Mouse (Mus musculus) embryonic facial prominence, embryonic 10.5 days (tissue): ENCODE results near the gene Vwa8. TPM values are rescaled to one million over a fixed set of nuclear protein-coding genes. Genes with fewer than 3 reads are reported as not detected.
A peak's percentile ranks its signal among the peaks of the same experiment; 100 is the strongest.

Experiments
- DNase-seq: peaks from one replicate; pipeline ENCODE4 v3.0.0-alpha.2; 2017; ENCODE audit warnings: low spot score
- H3K27ac ChIP-seq: fragments of 300-500 bp; sonication (generic); replicated peaks from 2 replicates; pipeline ENCODE4 v1.5.1; 2016; ENCODE audit warnings: mild to moderate bottlenecking
- H3K27me3 ChIP-seq: fragments of 300-500 bp; sonication (generic); replicated peaks from 2 replicates; pipeline ENCODE4 v1.6.1; 2016; ENCODE audit warnings: low read depth, mild to moderate bottlenecking; ENCODE audit not compliant: poor library complexity, severe bottlenecking
- H3K36me3 ChIP-seq: fragments of 300-500 bp; sonication (generic); replicated peaks from 2 replicates; pipeline ENCODE4 v1.6.1; 2016; ENCODE audit warnings: mild to moderate bottlenecking, moderate library complexity
- H3K4me1 ChIP-seq: fragments of 300-500 bp; sonication (generic); 2 replicates; pipeline ENCODE4 v1.6.1; 2016
- H3K4me3 ChIP-seq: fragments of 300-500 bp; sonication (generic); 2 replicates; pipeline ENCODE4 v1.5.1; 2016; ENCODE audit warnings: mild to moderate bottlenecking, moderate library complexity
- H3K9me3 ChIP-seq: fragments of 300-500 bp; sonication (generic); 2 replicates; pipeline ENCODE4 v1.6.1; 2016; ENCODE audit warnings: mild to moderate bottlenecking
- WGBS: fragments of 180-500 bp; shearing (Covaris S2); methylation state at CpG from one replicate; pipeline ENCODE4 v1.1.7; 2016; 5-methylcytosine and 5-hydroxymethylcytosine counted together
- polyA plus RNA-seq: library from polyadenylated mRNA; unstranded; fragments of >200 nt; fragmentation: Nextera tagmentation; extraction: Ambion mirVana; gene quantifications from 2 replicates; pipeline ENCODE4 v1.2.1, GENCODE M21; 2016

Gene Vwa8
- polyA plus RNA-seq, 1 experiment from 2014 or later: 7.4 TPM

DNA sequence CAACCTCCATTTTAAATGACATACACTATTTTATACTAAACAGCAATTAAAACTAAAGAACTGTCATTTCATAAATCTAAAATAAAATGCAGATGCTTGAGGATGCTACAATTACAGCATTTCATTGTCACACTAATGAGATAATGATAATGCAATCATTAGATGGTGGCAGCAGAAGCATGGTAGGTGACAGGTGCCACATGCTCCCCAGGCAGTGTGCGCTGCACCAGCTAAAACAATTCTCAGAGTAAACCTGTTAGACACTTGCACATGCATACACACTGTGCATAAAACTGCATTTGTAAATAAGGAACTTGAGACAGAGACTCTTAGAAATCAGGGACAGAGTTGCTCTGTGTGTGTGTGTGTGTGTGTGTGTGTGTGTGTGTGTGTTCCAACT is 220.7 kb downstream of the Vwa8 start:
- WGBS: 99% methylated on average over 1 of the region's 1 CpGs
- no peaks in the 10 kb centered on the region for H3K27me3 ChIP-seq
- no peaks in the 10 kb centered on the region for H3K36me3 ChIP-seq
- no peak overlapping the region for H3K4me3 ChIP-seq
- H3K9me3 ChIP-seq: no peaks in the 10 kb centered on the region
- H3K27ac ChIP-seq: no peak overlapping the region
- DNase-seq: no peak
- 0 out of 2 replicates have a peak, but pooled peaks cover 7% of the 10 kb centered on the region for H3K4me1 ChIP-seq

DNA sequence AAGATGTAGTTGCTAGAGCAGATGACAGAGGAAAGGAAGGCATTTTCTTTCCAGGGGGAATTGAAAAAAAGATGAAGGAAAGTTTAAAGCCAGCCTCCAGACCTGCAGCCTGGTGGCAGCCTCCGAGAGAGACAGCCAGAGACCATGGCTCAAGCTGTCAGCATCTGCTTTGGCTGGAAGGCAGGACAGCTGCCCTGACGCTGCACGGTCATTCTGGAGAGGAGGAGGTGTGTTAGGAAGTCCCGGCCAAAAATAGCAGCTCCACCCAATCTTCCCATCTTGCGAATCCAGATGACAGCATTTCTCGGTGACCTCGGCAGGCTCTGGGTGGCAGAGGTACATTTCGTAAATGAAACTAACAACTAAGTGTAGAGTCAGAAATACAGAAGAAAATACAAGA is 225.9 kb downstream of the Vwa8 start:
- Histone ChIP-seq H3K27me3 (no peaks in the 10 kb centered on the region), H3K36me3 (no peaks in the 10 kb centered on the region), H3K27ac (no peak overlapping the region), H3K9me3 (no peaks in the 10 kb centered on the region), H3K4me1 (peaks cover 22% of the 10 kb centered on the region), H3K4me3 (no peak overlapping the region)
- WGBS: 75% methylated on average over 8 of the region's 8 CpGs
- no peak for DNase-seq

DNA sequence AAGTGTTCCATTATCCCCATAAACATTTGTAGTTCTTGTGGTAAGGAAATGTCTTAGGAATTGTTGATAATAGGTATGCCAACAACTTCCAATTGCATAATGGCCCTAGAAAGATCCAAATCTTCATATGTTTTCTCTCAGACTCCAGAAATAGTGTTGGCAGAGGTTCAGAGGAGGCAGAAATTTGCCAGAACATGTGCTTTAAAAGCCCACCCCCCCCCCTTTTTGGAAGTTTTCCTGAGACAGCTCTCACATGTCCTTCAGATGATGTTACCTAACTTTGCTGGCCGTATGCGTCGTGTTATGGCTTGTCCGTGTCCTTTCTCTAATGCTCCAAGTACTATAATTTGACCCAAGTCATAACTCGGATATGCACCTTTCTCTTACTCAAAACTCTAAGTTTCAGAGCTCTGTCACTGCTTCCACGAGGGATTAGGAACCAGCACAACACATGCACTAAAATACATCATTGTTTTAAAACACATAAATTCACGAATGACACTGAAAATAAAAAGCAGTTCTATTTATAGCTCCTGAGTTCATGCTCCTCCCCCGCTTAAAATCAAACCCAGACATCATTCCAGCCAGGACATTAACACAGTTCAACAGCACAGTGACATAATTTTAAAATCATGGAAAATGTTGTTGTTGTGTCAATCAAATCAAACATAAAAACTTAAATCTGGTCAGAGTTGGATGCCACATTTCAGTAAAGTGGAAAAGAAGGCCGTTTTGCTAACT is 227.9 kb downstream of the Vwa8 start:
- no peaks in the 10 kb centered on the region for H3K27me3 ChIP-seq
- H3K9me3 ChIP-seq: no peaks in the 10 kb centered on the region
- no peak for DNase-seq
- H3K4me3 ChIP-seq: no peak overlapping the region
- WGBS: 78% methylated on average over 9 of the region's 9 CpGs
- H3K36me3 ChIP-seq: no peaks in the 10 kb centered on the region
- H3K27ac ChIP-seq: no peak overlapping the region
- H3K4me1 ChIP-seq: peaks cover 22% of the 10 kb centered on the region

DNA sequence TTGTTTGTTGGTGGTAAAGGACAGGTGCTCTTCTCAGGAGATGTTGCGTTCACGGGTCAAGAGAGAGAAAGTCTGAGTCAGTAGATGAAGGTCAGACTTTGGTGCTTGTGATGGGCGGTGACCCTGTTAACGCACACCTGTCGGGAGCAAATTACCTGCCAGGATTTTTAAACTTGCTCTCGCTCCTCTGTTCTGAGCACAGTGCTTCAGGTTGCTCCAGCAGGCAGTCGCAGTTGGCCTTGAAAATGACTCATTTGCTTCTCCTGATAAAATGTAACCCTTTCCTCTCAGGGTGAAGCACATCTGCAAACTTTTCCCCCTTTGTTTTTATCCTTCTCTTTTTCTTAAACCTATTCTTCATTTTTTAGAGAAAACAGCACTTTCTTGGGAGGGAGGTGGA is 234.7 kb downstream of the Vwa8 start:
- Histone ChIP-seq H3K27me3 (no peaks in the 10 kb centered on the region), H3K4me3 (no peak overlapping the region), H3K36me3 (no peaks in the 10 kb centered on the region), H3K4me1 (peaks cover 9% of the 10 kb centered on the region; the same call in 1 of the 2 replicates), H3K9me3 (no peaks in the 10 kb centered on the region), H3K27ac (no peak overlapping the region)
- 80% methylated on average over 7 of the region's 7 CpGs for WGBS
- DNase-seq: no peak

- no peak overlapping the region for H3K4me3 ChIP-seq
- WGBS: 88% methylated on average over 5 of the region's 5 CpGs
- H3K9me3 ChIP-seq: no peaks in the 10 kb centered on the region
- peaks cover 20% of the 10 kb centered on the region for H3K4me1 ChIP-seq
- H3K27me3 ChIP-seq: no peaks in the 10 kb centered on the region
- H3K36me3 ChIP-seq: no peaks in the 10 kb centered on the region
- DNase-seq: no peak
- H3K27ac ChIP-seq: no peak overlapping the region
These were observed 237.2 kb downstream of the Vwa8 start for GRCm38 (mm10) chr14:79086006-79086405.

DNA sequence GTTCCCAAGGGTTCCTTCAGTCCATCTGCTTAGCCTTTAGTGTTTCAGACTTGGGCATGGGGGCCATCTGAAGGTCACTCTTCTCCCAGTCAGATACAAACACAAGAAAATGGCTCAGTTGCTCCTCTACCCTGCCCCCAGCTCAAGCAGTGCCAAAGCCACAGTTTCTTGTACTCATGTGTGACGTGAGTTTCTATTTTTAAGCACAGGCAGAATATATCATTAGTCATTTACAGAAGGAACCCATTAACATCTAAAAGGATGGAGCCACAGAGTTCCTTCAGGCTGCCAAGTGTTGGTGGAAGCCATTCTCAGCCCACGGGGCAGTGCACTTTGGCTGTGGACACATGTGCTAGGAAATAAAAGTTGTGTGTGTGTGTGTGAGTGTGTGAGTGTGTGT is 240.6 kb downstream of the Vwa8 start:
- H3K4me1 ChIP-seq: peaks cover 20% of the 10 kb centered on the region
- peaks cover 5% of the 10 kb centered on the region for H3K36me3 ChIP-seq
- H3K9me3 ChIP-seq: peaks cover 6% of the 10 kb centered on the region; the same call in 1 of the 2 replicates
- H3K4me3 ChIP-seq: no peak overlapping the region
- no peaks in the 10 kb centered on the region for H3K27me3 ChIP-seq
- DNase-seq: no peak
- 43% methylated on average over 2 of the region's 2 CpGs for WGBS
- H3K27ac ChIP-seq: no peak overlapping the region

GRCm38 (mm10) chr14:79097181-79097580 is 248.3 kb downstream of the Vwa8 start:
- H3K27ac ChIP-seq: no peak overlapping the region
- no peaks in the 10 kb centered on the region for H3K4me1 ChIP-seq
- H3K36me3 ChIP-seq: peaks cover 10% of the 10 kb centered on the region
- DNase-seq: no peak
- no peaks in the 10 kb centered on the region for H3K27me3 ChIP-seq
- WGBS: 91% methylated on average over 12 of the region's 12 CpGs
- H3K9me3 ChIP-seq: peaks cover 9% of the 10 kb centered on the region; the same call in 1 of the 2 replicates
- H3K4me3 ChIP-seq: no peak overlapping the region

GRCm38 (mm10) chr14:79106655-79107515 is 258.0 kb downstream of the Vwa8 start:
- Histone ChIP-seq H3K36me3 (no peaks in the 10 kb centered on the region), H3K9me3 (no peaks in the 10 kb centered on the region), H3K4me1 (no peaks in the 10 kb centered on the region), H3K4me3 (no peak overlapping the region), H3K27ac (no peak overlapping the region), H3K27me3 (no peaks in the 10 kb centered on the region)
- peak; percentile 75 for DNase-seq
- 35% methylated on average over 14 of the region's 14 CpGs for WGBS

DNA sequence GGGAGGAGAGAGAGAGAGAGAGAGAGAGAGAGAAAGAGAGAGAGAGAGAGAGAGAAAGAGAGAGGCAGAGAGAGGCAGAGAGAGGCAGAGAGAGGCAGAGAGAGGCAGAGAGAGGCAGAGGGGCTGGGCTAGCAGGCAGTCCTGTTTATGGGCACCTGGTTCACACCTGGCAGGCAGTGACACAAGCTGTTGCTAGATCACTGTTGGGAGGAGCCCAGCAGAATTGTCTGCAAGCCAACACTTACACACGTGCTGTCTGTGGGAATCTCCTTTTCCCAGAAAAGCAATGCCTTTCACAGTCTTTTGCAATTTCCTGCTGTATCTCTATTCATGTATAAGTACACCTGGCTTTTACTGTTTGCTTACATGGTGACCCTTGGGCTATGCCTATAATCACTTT is 260.5 kb downstream of the Vwa8 start:
- Histone ChIP-seq H3K36me3 (no peaks in the 10 kb centered on the region), H3K4me1 (no peaks in the 10 kb centered on the region), H3K27me3 (no peaks in the 10 kb centered on the region), H3K4me3 (no peak overlapping the region), H3K9me3 (no peaks in the 10 kb centered on the region), H3K27ac (no peak overlapping the region)
- 32% methylated on average over 1 of the region's 1 CpGs for WGBS
- no peak for DNase-seq

GRCm38 (mm10) chr14:79110012-79110411 is 261.2 kb downstream of the Vwa8 start:
- WGBS: 59% methylated on average over 3 of the region's 3 CpGs
- Histone ChIP-seq H3K27me3 (no peaks in the 10 kb centered on the region), H3K36me3 (no peaks in the 10 kb centered on the region), H3K9me3 (no peaks in the 10 kb centered on the region), H3K4me1 (no peaks in the 10 kb centered on the region), H3K4me3 (no peak overlapping the region), H3K27ac (no peak overlapping the region)
- no peak for DNase-seq

DNA sequence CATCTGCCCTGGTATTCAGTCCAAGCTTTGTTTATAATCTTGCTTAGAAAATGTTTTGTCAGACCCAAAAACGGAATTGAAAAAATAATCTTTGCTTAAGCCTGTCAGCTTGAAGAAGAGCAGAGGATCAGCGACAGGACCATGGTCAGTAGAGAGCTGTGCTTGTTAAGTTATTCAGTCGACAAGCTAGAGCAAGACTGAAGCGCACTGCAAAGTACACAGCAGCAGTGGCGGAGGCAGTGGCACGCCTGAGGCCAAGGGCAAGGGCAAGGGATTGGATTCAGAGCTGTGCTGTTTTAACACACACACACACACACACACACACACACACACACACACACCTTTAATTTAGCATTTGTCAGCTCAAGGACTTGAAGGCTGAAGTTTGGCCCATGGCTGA is 263.2 kb downstream of the Vwa8 start:
- H3K4me3 ChIP-seq: no peak overlapping the region
- H3K9me3 ChIP-seq: no peaks in the 10 kb centered on the region
- no peaks in the 10 kb centered on the region for H3K36me3 ChIP-seq
- no peak for DNase-seq
- H3K27me3 ChIP-seq: no peaks in the 10 kb centered on the region
- WGBS: 76% methylated on average over 6 of the region's 6 CpGs
- no peak overlapping the region for H3K27ac ChIP-seq
- no peaks in the 10 kb centered on the region for H3K4me1 ChIP-seq

GRCm38 (mm10) chr14:79114526-79115383 is 265.9 kb downstream of the Vwa8 start:
- 92% methylated on average over 11 of the region's 11 CpGs for WGBS
- H3K4me3 ChIP-seq: no peak overlapping the region
- no peak for DNase-seq
- no peaks in the 10 kb centered on the region for H3K9me3 ChIP-seq
- H3K27me3 ChIP-seq: no peaks in the 10 kb centered on the region
- no peaks in the 10 kb centered on the region for H3K4me1 ChIP-seq
- no peak overlapping the region for H3K27ac ChIP-seq
- H3K36me3 ChIP-seq: no peaks in the 10 kb centered on the region
